Mouse (Mus musculus) G1E (cell line): ENCODE measurements around the gene Zkscan14. TPM values are rescaled to one million over a fixed set of nuclear protein-coding genes. Genes with fewer than 3 reads are reported as not detected.

ENCODE experiments used
- ATAC-seq: 2 replicates; pipeline ENCODE4 v1.8.0; 2016; ENCODE audit warnings: mild to moderate bottlenecking; ENCODE audit not compliant: insufficient number of reproducible peaks, poor library complexity, low FRiP score, severe bottlenecking; ENCODE audit errors: extremely low read depth
- DNase-seq: peaks from one replicate; pipeline ENCODE4 v3.0.0; 2012; ENCODE audit warnings: low spot score
- H3K27me3 ChIP-seq: 2 replicates; pipeline ENCODE4 v1.6.1; 2012; ENCODE audit warnings: mild to moderate bottlenecking, low read length, inconsistent platforms; ENCODE audit not compliant: insufficient read depth
- H3K36me3 ChIP-seq: replicated peaks from 2 replicates; pipeline ENCODE3; 2012; ENCODE audit warnings: mild to moderate bottlenecking, inconsistent platforms
- H3K4me1 ChIP-seq: 2 replicates; pipeline ENCODE4 v1.6.1; 2012; ENCODE audit warnings: low read depth, low read length, inconsistent platforms, mixed read lengths; ENCODE audit not compliant: insufficient read depth
- H3K4me3 ChIP-seq: 2 replicates; pipeline ENCODE4 v1.5.1; 2012; ENCODE audit warnings: low read depth, mild to moderate bottlenecking, inconsistent platforms, low read length, moderate library complexity, mixed read lengths
- H3K9me3 ChIP-seq: replicated peaks from 2 replicates; pipeline ENCODE4 v1.6.1; 2012; ENCODE audit warnings: inconsistent platforms
- CTCF ChIP-seq: IDR thresholded peaks from 2 replicates; pipeline ENCODE4 v1.5.1; 2012; ENCODE audit warnings: low read depth, low read length, inconsistent platforms, mixed read lengths
- GATA1 ChIP-seq: IDR thresholded peaks from 2 replicates; pipeline ENCODE4 v1.6.1; 2012; ENCODE audit warnings: borderline replicate concordance, low read length, inconsistent platforms, mixed read lengths
- GATA2 ChIP-seq: IDR thresholded peaks from 2 replicates; pipeline ENCODE4 v1.6.1; 2012; ENCODE audit warnings: low read depth, low read length, inconsistent platforms, borderline replicate concordance
- POLR2AphosphoS5 ChIP-seq: IDR thresholded peaks from 2 replicates; pipeline ENCODE4 v1.6.1; 2012; ENCODE audit warnings: low read depth, low read length, inconsistent platforms; ENCODE audit not compliant: insufficient replicate concordance
- TAL1 ChIP-seq: conservative IDR thresholded peaks from 2 replicates; pipeline ENCODE4 v1.6.1; 2012; ENCODE audit warnings: low read depth, low read length, inconsistent platforms, mixed read lengths
- polyA plus RNA-seq: library from polyadenylated mRNA; stranded (reverse); fragments of >175 nt; gene quantifications from 2 replicates; pipeline ENCODE4 v1.2.3, GENCODE M21; 2012
- total RNA-seq, 2 experiments: library from RNA; stranded (forward) in 1 of 2; stranded (reverse) in 1 of 2; fragments of 200-1000 nt in 1 of 2; fragments of >200 nt in 1 of 2; fragmentation: Nextera tagmentation in 1 of 2; gene quantifications; 2 replicates each; pipeline ENCODE4 v1.2.3; 2014 to 2017

Gene Zkscan14
- total and polyA plus RNA-seq, 3 experiments = 2.9 to 22.2 (median 9.9) TPM

- no peak for ATAC-seq
- Histone ChIP-seq H3K4me3 (no peak overlapping the region), H3K4me1 (peaks cover 36% of the 10 kb centered on the region), H3K36me3 (peaks cover 66% of the 10 kb centered on the region), H3K9me3 (no peaks in the 10 kb centered on the region), H3K27me3 (no peaks in the 10 kb centered on the region)
- no peak for DNase-seq
- TF ChIP-seq TAL1 (no peak), POLR2AphosphoS5 (no peak), GATA2 (no peak), CTCF (no peak), GATA1 (no peak)
These were observed 37.0 kb downstream of the Zkscan14 start for GRCm38 (mm10) chr5:145164710-145165109.

- TF ChIP-seq POLR2AphosphoS5 (no peak), CTCF (no peak), GATA1 (no peak), TAL1 (no peak), GATA2 (no peak)
- Histone ChIP-seq H3K36me3 (peaks cover 85% of the 10 kb centered on the region), H3K4me3 (no peak overlapping the region), H3K27me3 (no peaks in the 10 kb centered on the region), H3K4me1 (peaks cover 19% of the 10 kb centered on the region), H3K9me3 (no peaks in the 10 kb centered on the region)
- DNase-seq (no peak), ATAC-seq (no peak)
These were observed 40.3 kb downstream of the Zkscan14 start for GRCm38 (mm10) chr5:145161361-145161760.

GRCm38 (mm10) chr5:145152690-145153089 is 49.0 kb downstream of the Zkscan14 start:
- Histone ChIP-seq H3K27me3 (no peaks in the 10 kb centered on the region), H3K4me3 (no peak overlapping the region), H3K9me3 (no peaks in the 10 kb centered on the region), H3K4me1 (peaks cover 27% of the 10 kb centered on the region), H3K36me3 (peaks cover 93% of the 10 kb centered on the region)
- TF ChIP-seq GATA2 (no peak), GATA1 (no peak), POLR2AphosphoS5 (no peak), TAL1 (no peak), CTCF (no peak)
- DNase-seq (no peak), ATAC-seq (no peak)

- DNase-seq (no peak), ATAC-seq (no peak; the same call in 1 of the 2 replicates)
- peaks cover 100% of the 10 kb centered on the region for H3K36me3 ChIP-seq
These were observed 52.4 kb downstream of the Zkscan14 start for GRCm38 (mm10) chr5:145149294-145149693.

GRCm38 (mm10) chr5:145147748-145148147 is 53.9 kb downstream of the Zkscan14 start:
- no peak overlapping the region for H3K4me3 ChIP-seq
- H3K27me3 ChIP-seq = no peaks in the 10 kb centered on the region
- H3K9me3 ChIP-seq = no peaks in the 10 kb centered on the region
- peaks cover 100% of the 10 kb centered on the region for H3K36me3 ChIP-seq
- DNase-seq (no peak), ATAC-seq (no peak)
- TF ChIP-seq CTCF (no peak), TAL1 (no peak), GATA2 (no peak), POLR2AphosphoS5 (no peak), GATA1 (no peak)
- H3K4me1 ChIP-seq = peaks cover 27% of the 10 kb centered on the region

More at GRCm38 (mm10) chr5:145149294-145149693, 52.4 kb downstream of the Zkscan14 start:
- H3K4me1 ChIP-seq = peaks cover 30% of the 10 kb centered on the region
- TF ChIP-seq GATA2 (no peak), GATA1 (no peak), POLR2AphosphoS5 (no peak; the same call in 1 of the 2 replicates), CTCF (no peak), TAL1 (no peak)
- no peak overlapping the region for H3K4me3 ChIP-seq
- no peaks in the 10 kb centered on the region for H3K9me3 ChIP-seq
- H3K27me3 ChIP-seq = no peaks in the 10 kb centered on the region

Other genes with a start within 250 kb of the Zkscan14 start
- 1.3 and 1.7 TPM in 2 replicates for gene Smurf1, start 236.0 kb downstream of the Zkscan14 start, total RNA-seq (2014; fragmentation: Nextera tagmentation)
- 1.9 and 4.1 TPM in 2 replicates for gene Smurf1, start 236.0 kb downstream of the Zkscan14 start, total RNA-seq (2017)
- 2.0 and 2.1 TPM in 2 replicates for gene Smurf1, start 236.0 kb downstream of the Zkscan14 start, polyA plus RNA-seq
- not detected in 2 replicates for gene Gm4871, start 169.1 kb downstream of the Zkscan14 start, total RNA-seq (2014; fragmentation: Nextera tagmentation)
- not detected in 2 replicates for gene Gm4871, start 169.1 kb downstream of the Zkscan14 start, total RNA-seq (2017)
- not detected in 2 replicates for gene Gm4871, start 169.1 kb downstream of the Zkscan14 start, polyA plus RNA-seq
- gene 1700018F24Rik, start 158.9 kb downstream of the Zkscan14 start, total RNA-seq (2014; fragmentation: Nextera tagmentation) = not detected in 2 replicates
- gene 1700018F24Rik, start 158.9 kb downstream of the Zkscan14 start, total RNA-seq (2017) = not detected in 2 replicates
- gene 1700018F24Rik, start 158.9 kb downstream of the Zkscan14 start, polyA plus RNA-seq = not detected in 2 replicates
- gene Arpc1a, start 118.0 kb downstream of the Zkscan14 start, total RNA-seq (2014; fragmentation: Nextera tagmentation) = 77.0 and 85.3 TPM in 2 replicates
- gene Arpc1a, start 118.0 kb downstream of the Zkscan14 start, total RNA-seq (2017) = 125 and 169 TPM in 2 replicates
- gene Arpc1a, start 118.0 kb downstream of the Zkscan14 start, polyA plus RNA-seq = 56.4 and 58.6 TPM in 2 replicates
- not detected in 2 replicates for gene Kpna7, start 117.8 kb downstream of the Zkscan14 start, total RNA-seq (2014; fragmentation: Nextera tagmentation)
- gene Kpna7, start 117.8 kb downstream of the Zkscan14 start, total RNA-seq (2017) = not detected in 2 replicates
- gene Kpna7, start 117.8 kb downstream of the Zkscan14 start, polyA plus RNA-seq = not detected in 2 replicates
- 226 and 347 TPM in 2 replicates for gene Arpc1b, start 87.7 kb downstream of the Zkscan14 start, total RNA-seq (2014; fragmentation: Nextera tagmentation)
- gene Arpc1b, start 87.7 kb downstream of the Zkscan14 start, total RNA-seq (2017) = 230 and 290 TPM in 2 replicates
- gene Arpc1b, start 87.7 kb downstream of the Zkscan14 start, polyA plus RNA-seq = 2,252 and 2,780 TPM in 2 replicates
- 95.0 and 112 TPM in 2 replicates for gene Pdap1, start 61.6 kb downstream of the Zkscan14 start, total RNA-seq (2014; fragmentation: Nextera tagmentation)
- 72.7 and 82.5 TPM in 2 replicates for gene Pdap1, start 61.6 kb downstream of the Zkscan14 start, total RNA-seq (2017)
- gene Pdap1, start 61.6 kb downstream of the Zkscan14 start, polyA plus RNA-seq = 173 and 217 TPM in 2 replicates
- gene Bud31, start 61.5 kb downstream of the Zkscan14 start, total RNA-seq (2014; fragmentation: Nextera tagmentation) = 116 and 155 TPM in 2 replicates
- gene Bud31, start 61.5 kb downstream of the Zkscan14 start, total RNA-seq (2017) = 287 and 292 TPM in 2 replicates
- gene Bud31, start 61.5 kb downstream of the Zkscan14 start, polyA plus RNA-seq = 5.7 and 8.7 TPM in 2 replicates
- 8.2 and 16.4 TPM in 2 replicates for gene Ptcd1, start 34.8 kb downstream of the Zkscan14 start, total RNA-seq (2014; fragmentation: Nextera tagmentation)
- 10.9 and 12.1 TPM in 2 replicates for gene Ptcd1, start 34.8 kb downstream of the Zkscan14 start, total RNA-seq (2017)
- gene Ptcd1, start 34.8 kb downstream of the Zkscan14 start, polyA plus RNA-seq = 17.1 and 18.4 TPM in 2 replicates
- gene Cpsf4, start 34.7 kb downstream of the Zkscan14 start, total RNA-seq (2014; fragmentation: Nextera tagmentation) = 44.3 and 55.4 TPM in 2 replicates
- gene Cpsf4, start 34.7 kb downstream of the Zkscan14 start, total RNA-seq (2017) = 67.6 and 71.2 TPM in 2 replicates
- 89.8 and 90.0 TPM in 2 replicates for gene Cpsf4, start 34.7 kb downstream of the Zkscan14 start, polyA plus RNA-seq
- gene Atp5j2, start 9.8 kb downstream of the Zkscan14 start, total RNA-seq (2014; fragmentation: Nextera tagmentation) = 133 and 170 TPM in 2 replicates
- gene Atp5j2, start 9.8 kb downstream of the Zkscan14 start, total RNA-seq (2017) = 257 and 304 TPM in 2 replicates
- 21.5 and 61.1 TPM in 2 replicates for gene Atp5j2, start 9.8 kb downstream of the Zkscan14 start, polyA plus RNA-seq
- 13.7 and 14.6 TPM in 2 replicates for gene Zkscan5, start 2.7 kb upstream of the Zkscan14 start, total RNA-seq (2014; fragmentation: Nextera tagmentation)
- gene Zkscan5, start 2.7 kb upstream of the Zkscan14 start, total RNA-seq (2017) = 9.2 and 10.4 TPM in 2 replicates
- gene Zkscan5, start 2.7 kb upstream of the Zkscan14 start, polyA plus RNA-seq = 1.3 and 2.8 TPM in 2 replicates
- 124 and 145 TPM in 2 replicates for gene Zfp655, start 29.8 kb upstream of the Zkscan14 start, total RNA-seq (2014; fragmentation: Nextera tagmentation)
- 92.8 and 101 TPM in 2 replicates for gene Zfp655, start 29.8 kb upstream of the Zkscan14 start, total RNA-seq (2017)
- 25.1 and 32.6 TPM in 2 replicates for gene Zfp655, start 29.8 kb upstream of the Zkscan14 start, polyA plus RNA-seq
- gene Zscan25, start 78.6 kb upstream of the Zkscan14 start, total RNA-seq (2014; fragmentation: Nextera tagmentation) = 23.7 and 33.2 TPM in 2 replicates
- gene Zscan25, start 78.6 kb upstream of the Zkscan14 start, total RNA-seq (2017) = 9.2 and 10.0 TPM in 2 replicates
- 34.7 and 44.8 TPM in 2 replicates for gene Zscan25, start 78.6 kb upstream of the Zkscan14 start, polyA plus RNA-seq
- gene Cyp3a57, start 143.4 kb upstream of the Zkscan14 start, total RNA-seq (2014; fragmentation: Nextera tagmentation) = not detected in 2 replicates
- 0.23 TPM in 1 of 2 replicates, not detected in the other for gene Cyp3a57, start 143.4 kb upstream of the Zkscan14 start, total RNA-seq (2017)
- not detected in 2 replicates for gene Cyp3a57, start 143.4 kb upstream of the Zkscan14 start, polyA plus RNA-seq